Mouse (Mus musculus) limb, embryonic 15.5 days (tissue): ENCODE data around the gene Clca1. TPM values are rescaled to one million over a fixed set of nuclear protein-coding genes. Genes with fewer than 3 reads are reported as not detected.
"Not testable (repeated sequence)": the region's sequence is repeated elsewhere in the genome, so short reads cannot be mapped to it uniquely, and the experiment has no call there.

Source experiments
- ATAC-seq: fragments of 200-750 bp; cut with Nextera tagmentation; 2 replicates; pipeline ENCODE4 v1.8.0; 2017; ENCODE audit warnings: low read depth, moderate TSS enrichment; ENCODE audit not compliant: insufficient number of reproducible peaks, low FRiP score, low TSS enrichment
- H3K27ac ChIP-seq: fragments of 300-500 bp; sonication (generic); 2 replicates; pipeline ENCODE4 v1.5.1; 2015; ENCODE audit warnings: moderate library complexity, mild to moderate bottlenecking, inconsistent platforms
- H3K27me3 ChIP-seq: fragments of 300-500 bp; sonication (generic); 2 replicates; pipeline ENCODE4 v1.6.1; 2015; ENCODE audit warnings: inconsistent platforms
- H3K36me3 ChIP-seq: fragments of 300-500 bp; sonication (generic); 2 replicates; pipeline ENCODE4 v1.6.1; 2015; ENCODE audit warnings: inconsistent platforms
- H3K4me1 ChIP-seq: fragments of 300-500 bp; sonication (generic); 2 replicates; pipeline ENCODE4 v1.6.1; 2015; ENCODE audit warnings: inconsistent platforms
- H3K4me2 ChIP-seq: fragments of 300-500 bp; sonication (generic); 2 replicates; pipeline ENCODE4 v1.6.1; 2015; ENCODE audit warnings: mild to moderate bottlenecking, inconsistent platforms
- H3K4me3 ChIP-seq: fragments of 300-500 bp; sonication (generic); 2 replicates; pipeline ENCODE4 v1.5.1; 2015; ENCODE audit warnings: mild to moderate bottlenecking, inconsistent platforms
- H3K9ac ChIP-seq: fragments of 300-500 bp; sonication (generic); 2 replicates; pipeline ENCODE4 v1.6.1; 2015; ENCODE audit warnings: inconsistent platforms
- H3K9me3 ChIP-seq: fragments of 300-500 bp; sonication (generic); 2 replicates; pipeline ENCODE4 v1.6.1; 2016; ENCODE audit warnings: inconsistent platforms
- WGBS: fragments of 180-500 bp; shearing (Covaris S2); methylation state at CpG from one replicate; pipeline ENCODE4 v1.1.7; 2015; 5-methylcytosine and 5-hydroxymethylcytosine counted together
- polyA plus RNA-seq: library from polyadenylated mRNA; unstranded; fragments of >200 nt; fragmentation: Nextera tagmentation; extraction: Ambion mirVana; gene quantifications from 2 replicates; pipeline ENCODE4 v1.2.1, GENCODE M21; 2015

Gene Clca1
- polyA plus RNA-seq = 0.33 TPM in 1 of 2 replicates, not detected in the other

DNA sequence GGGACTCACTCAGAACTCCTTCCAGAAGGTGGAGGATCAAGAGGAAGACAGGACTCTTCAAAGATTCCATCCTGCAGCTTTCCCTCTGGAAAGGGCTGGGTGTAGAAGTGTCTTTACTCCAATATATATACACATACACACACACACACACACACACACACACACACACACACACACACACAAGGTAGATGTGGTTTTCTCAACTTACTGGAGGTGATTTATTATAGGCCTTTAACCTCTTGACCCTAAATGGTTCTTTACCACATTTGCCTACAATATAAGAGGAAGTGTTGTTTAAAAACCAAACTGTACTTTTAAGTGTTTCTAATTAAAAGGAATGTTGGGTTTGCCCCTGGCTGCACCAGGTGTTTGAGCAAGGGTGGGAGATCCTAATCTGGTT, at the start of gene Clca1:
Gene Clca1 (minus strand): TSS at position 101 of the 400 bp plus-strand sequence.
- Histone ChIP-seq H3K9me3 (no peaks in the 10 kb centered on the region), H3K27ac (no peak within 1 kb of the TSS), H3K9ac (no peak within 1 kb of the TSS), H3K4me3 (no peak within 1 kb of the TSS), H3K4me2 (no peak within 1 kb of the TSS), H3K4me1 (no peaks in the 10 kb centered on the region), H3K27me3 (no peaks in the 10 kb centered on the region), H3K36me3 (no peaks in the 10 kb centered on the region)
- ATAC-seq = no peak

DNA sequence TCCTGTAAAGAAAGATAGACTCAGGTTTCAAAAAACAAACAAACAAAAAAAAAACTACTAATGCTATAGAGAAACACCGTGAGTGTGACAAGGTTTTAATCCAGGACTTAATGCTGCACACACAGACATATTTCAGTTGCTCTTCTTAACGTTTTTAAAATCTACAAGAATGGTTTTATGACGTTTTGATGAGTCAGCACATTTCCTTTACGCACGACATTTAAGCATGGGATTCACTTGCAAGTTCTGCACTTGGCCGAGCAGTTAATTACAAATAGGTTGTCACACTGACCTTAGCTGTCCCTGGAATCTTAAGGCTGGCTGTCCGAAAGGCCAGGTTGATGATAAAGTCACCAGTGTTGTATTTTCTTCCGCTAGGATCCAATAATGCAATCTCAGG, 48.3 kb upstream of the Clca1 start:
- no peak for ATAC-seq
- H3K4me1 ChIP-seq = no peaks in the 10 kb centered on the region
- no peak overlapping the region for H3K4me3 ChIP-seq
- H3K27me3 ChIP-seq = no peaks in the 10 kb centered on the region
- no peaks in the 10 kb centered on the region for H3K9me3 ChIP-seq
- no peak overlapping the region for H3K27ac ChIP-seq
- no peaks in the 10 kb centered on the region for H3K36me3 ChIP-seq
- WGBS = 76% methylated on average over 8 of the region's 8 CpGs
- no peak overlapping the region for H3K9ac ChIP-seq
- no peak overlapping the region for H3K4me2 ChIP-seq

DNA sequence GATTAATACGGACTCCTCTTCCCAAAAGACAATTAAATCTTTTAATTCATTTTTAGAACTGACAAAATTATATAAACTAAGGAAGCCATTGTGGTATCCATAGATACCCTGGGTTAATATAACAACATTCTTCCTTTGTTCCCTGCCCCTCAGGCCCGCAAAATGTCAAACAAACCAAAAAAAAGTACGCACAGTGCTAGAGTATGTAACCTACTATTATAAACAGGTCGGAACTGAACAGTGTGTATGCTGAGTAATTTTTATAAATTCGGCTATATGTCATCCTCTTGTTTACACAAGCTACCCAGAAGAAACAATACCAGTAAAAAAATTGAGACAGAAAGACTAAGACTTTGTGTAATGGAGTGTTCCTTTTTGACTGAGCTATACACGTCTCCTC, 45.8 kb upstream of the Clca1 start:
- Histone ChIP-seq H3K27ac (no peak overlapping the region), H3K4me2 (no peak overlapping the region), H3K4me1 (no peaks in the 10 kb centered on the region), H3K36me3 (no peaks in the 10 kb centered on the region), H3K27me3 (no peaks in the 10 kb centered on the region), H3K9me3 (no peaks in the 10 kb centered on the region), H3K4me3 (no peak overlapping the region), H3K9ac (no peak overlapping the region)
- ATAC-seq = no peak
- WGBS = 87% methylated on average over 6 of the region's 6 CpGs

DNA sequence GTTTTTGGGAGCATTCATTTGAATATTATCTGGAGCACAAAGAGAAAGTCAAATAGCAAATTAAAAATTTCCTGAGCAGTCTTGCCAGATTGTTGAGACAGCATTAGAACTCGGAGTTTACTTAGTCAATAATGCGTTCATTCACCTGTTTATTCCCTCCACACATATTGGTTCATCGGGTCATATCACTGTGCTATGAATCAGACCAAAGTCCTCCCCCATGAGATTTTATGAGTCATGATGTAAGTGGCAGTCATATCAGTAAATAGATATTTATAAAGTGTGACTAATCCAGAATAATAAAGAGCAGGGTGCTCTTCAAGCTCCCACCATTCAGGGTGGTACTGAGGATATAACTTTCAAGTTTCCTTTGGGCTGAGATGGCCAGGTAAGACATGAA, 39.8 kb upstream of the Clca1 start:
- no peak overlapping the region for H3K4me3 ChIP-seq
- no peaks in the 10 kb centered on the region for H3K27me3 ChIP-seq
- no peak overlapping the region for H3K4me2 ChIP-seq
- WGBS = 93% methylated on average over 3 of the region's 3 CpGs
- no peaks in the 10 kb centered on the region for H3K9me3 ChIP-seq
- H3K27ac ChIP-seq = no peak overlapping the region
- no peak for ATAC-seq
- H3K4me1 ChIP-seq = no peaks in the 10 kb centered on the region
- no peaks in the 10 kb centered on the region for H3K36me3 ChIP-seq
- no peak overlapping the region for H3K9ac ChIP-seq

DNA sequence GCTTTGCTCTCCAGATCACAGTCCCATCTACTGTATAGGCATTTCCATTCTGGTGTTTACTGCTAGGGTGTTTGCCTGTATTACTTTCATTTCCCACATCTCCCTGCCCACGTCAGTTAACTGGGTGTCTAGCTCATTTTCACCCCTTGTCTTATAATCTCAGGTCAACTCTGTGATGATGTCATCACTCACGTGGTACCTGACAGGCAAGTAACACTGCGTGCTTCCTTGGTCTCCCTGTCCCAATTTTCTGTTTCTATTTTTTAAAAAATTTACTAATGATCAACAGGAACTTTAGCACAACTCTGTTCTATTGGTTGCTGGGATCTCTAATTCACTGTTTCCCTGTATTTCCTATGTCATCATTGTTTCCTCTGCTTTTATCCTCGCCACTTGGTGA, 36.4 kb upstream of the Clca1 start:
- no peaks in the 10 kb centered on the region for H3K27me3 ChIP-seq
- no peaks in the 10 kb centered on the region for H3K36me3 ChIP-seq
- H3K9me3 ChIP-seq = no peaks in the 10 kb centered on the region
- ATAC-seq = no peak
- no peak overlapping the region for H3K4me2 ChIP-seq
- H3K4me3 ChIP-seq = no peak overlapping the region
- H3K27ac ChIP-seq = no peak overlapping the region
- no peaks in the 10 kb centered on the region for H3K4me1 ChIP-seq
- H3K9ac ChIP-seq = no peak overlapping the region
- 79% methylated on average over 4 of the region's 4 CpGs for WGBS

DNA sequence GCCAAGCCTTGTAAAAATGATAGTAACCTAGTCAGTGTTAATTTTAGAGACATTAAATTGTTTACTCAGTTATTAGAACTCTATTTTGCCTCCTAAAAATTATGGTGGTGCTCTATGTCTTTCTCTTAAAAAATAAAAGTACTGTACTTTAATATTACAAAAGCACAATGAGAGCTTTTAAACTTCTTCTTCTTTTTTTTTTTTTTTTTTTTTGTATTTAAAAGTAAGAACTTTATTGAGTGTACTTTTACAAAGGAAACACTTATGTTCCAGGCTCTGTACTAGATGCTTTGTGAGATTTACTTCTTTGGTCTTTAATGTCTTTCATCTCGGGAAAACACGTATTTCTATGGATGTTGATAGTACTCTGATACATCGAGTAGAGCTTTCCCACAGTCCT, 22.6 kb upstream of the Clca1 start:
- ATAC-seq, H3K27ac ChIP-seq, H3K9ac ChIP-seq, H3K27me3 ChIP-seq, H3K9me3 ChIP-seq, H3K36me3 ChIP-seq, H3K4me2 ChIP-seq, H3K4me1 ChIP-seq, H3K4me3 ChIP-seq: not testable (repeated sequence)
- WGBS = 90% methylated on average over 3 of the region's 3 CpGs

DNA sequence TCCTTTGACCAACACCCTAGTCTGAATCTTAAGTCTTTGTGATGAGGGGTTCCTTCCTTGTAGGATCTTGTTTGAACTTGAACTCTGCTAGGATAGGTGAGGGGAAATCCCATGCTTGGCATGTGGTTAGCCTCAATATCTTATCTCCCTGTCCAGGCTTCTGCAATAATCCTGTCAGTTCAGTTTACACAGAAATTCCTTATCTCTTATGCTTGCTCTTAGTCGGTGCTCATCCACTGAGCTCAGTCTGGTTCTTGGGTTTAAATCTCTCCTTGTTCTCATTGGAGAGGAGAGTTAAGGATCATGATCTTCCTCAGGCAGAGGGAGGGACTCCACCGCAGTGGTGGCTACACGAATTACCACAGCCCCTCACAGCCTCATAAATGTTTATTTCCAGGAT, 17.2 kb upstream of the Clca1 start:
- H3K4me2 ChIP-seq = no peak overlapping the region
- WGBS = 60% methylated on average over 3 of the region's 3 CpGs
- no peaks in the 10 kb centered on the region for H3K36me3 ChIP-seq

DNA sequence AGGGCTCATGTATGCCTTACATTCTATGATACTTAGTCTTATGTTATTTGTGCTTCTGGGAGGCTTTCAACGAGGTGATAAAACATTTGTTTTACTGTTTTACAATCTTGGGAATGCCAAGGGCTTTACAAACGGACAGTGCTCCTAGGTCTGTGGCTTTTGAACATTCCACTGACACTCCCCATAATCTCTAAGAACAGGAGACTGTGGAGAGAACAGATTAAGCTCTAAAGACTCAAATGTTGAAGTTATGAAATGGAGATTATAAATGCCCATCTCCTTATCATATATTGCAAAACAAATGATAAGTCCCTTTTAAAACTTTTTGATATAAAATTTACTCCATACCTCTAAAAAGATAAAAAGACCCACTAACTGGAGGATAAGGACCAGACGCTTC, 6.2 kb upstream of the Clca1 start:
- Histone ChIP-seq H3K36me3 (no peaks in the 10 kb centered on the region), H3K4me1 (no peaks in the 10 kb centered on the region), H3K9me3 (no peaks in the 10 kb centered on the region), H3K4me2 (no peak overlapping the region), H3K4me3 (no peak overlapping the region), H3K27me3 (no peaks in the 10 kb centered on the region), H3K9ac (no peak overlapping the region), H3K27ac (no peak overlapping the region)
- 40% methylated on average over 3 of the region's 3 CpGs for WGBS
- no peak for ATAC-seq

More for the DNA sequence above, 17.2 kb upstream of the Clca1 start:
- H3K4me3 ChIP-seq = no peak overlapping the region
- no peak for ATAC-seq
- H3K4me1 ChIP-seq = no peaks in the 10 kb centered on the region
- H3K9ac ChIP-seq = no peak overlapping the region
- no peaks in the 10 kb centered on the region for H3K9me3 ChIP-seq
- no peaks in the 10 kb centered on the region for H3K27me3 ChIP-seq
- H3K27ac ChIP-seq = no peak overlapping the region

DNA sequence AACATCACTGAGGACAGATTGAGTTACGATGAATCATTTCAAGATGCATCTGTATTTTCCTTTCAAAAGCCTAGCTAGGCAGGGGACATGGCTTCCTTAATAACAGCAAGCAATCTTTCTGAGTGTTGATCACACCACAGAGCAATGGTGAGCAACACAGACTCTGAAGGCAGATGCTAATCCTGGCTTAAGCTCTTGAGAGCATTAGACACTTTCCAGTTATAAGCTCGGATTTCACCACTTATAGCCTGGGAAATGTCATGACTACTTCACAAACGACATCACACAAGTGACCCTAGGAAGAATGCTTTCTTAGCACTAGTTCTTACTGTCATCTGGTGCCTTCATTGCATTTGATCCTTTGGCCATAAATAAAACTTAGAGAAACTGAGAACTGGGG, 4.5 kb downstream of the Clca1 start:
- Histone ChIP-seq H3K27ac (no peak overlapping the region), H3K36me3 (no peaks in the 10 kb centered on the region), H3K27me3 (no peaks in the 10 kb centered on the region), H3K9ac (no peak overlapping the region), H3K4me2 (no peak overlapping the region), H3K4me3 (no peak overlapping the region), H3K9me3 (no peaks in the 10 kb centered on the region), H3K4me1 (no peaks in the 10 kb centered on the region)
- 59% methylated on average over 3 of the region's 3 CpGs for whole genome bisulfite sequencing
- ATAC-seq = no peak

DNA sequence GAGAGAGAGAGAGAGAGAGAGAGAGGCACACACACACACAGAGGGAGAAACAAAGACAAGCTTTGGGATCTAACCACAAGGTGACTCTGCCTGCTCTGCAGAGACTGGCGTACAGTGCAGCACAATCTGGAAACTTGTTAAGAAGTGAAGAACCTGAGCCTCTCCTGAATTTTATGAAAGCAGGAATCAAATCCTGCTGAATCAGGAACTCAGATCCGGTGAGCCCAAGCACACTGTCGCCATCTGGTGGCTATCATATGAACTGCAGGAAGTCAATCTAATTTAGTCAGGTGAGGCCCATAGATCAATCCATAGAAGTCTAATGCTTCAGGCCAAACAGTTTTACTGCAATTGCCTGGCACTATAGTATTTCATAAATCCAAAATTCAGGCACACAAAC, 5.8 kb downstream of the Clca1 start:
- Histone ChIP-seq H3K4me2 (no peak overlapping the region), H3K9me3 (no peaks in the 10 kb centered on the region), H3K4me1 (no peaks in the 10 kb centered on the region), H3K27me3 (no peaks in the 10 kb centered on the region), H3K4me3 (no peak overlapping the region), H3K27ac (no peak overlapping the region), H3K9ac (no peak overlapping the region), H3K36me3 (no peaks in the 10 kb centered on the region)
- 26% methylated on average over 3 of the region's 3 CpGs for WGBS
- ATAC-seq = no peak

DNA sequence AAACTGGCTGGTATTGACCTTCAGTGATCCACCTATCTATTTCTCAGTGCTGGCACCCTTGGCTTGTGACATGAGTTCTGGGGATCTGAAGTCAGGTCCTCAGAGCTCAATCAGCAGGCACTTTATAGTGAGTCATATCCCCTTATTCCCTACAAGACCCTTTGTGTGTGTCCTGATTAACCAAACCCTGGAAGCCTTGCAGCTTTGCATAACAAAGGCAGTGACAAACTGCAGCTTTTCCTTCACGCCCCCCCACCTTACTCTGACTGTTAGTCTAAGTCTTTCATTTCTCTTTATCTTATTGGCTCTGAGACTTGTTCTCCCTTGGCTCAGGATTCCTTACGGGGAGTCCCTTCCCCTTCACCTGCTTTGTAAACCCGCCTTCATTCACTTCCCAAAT, 14.8 kb downstream of the Clca1 start:
- Histone ChIP-seq H3K27ac (no peak overlapping the region), H3K9me3 (no peaks in the 10 kb centered on the region), H3K4me1 (no peaks in the 10 kb centered on the region), H3K4me3 (no peak overlapping the region), H3K36me3 (no peaks in the 10 kb centered on the region), H3K4me2 (no peak overlapping the region), H3K27me3 (no peaks in the 10 kb centered on the region), H3K9ac (no peak overlapping the region)
- 73% methylated on average over 3 of the region's 3 CpGs for whole genome bisulfite sequencing
- no peak for ATAC-seq

DNA sequence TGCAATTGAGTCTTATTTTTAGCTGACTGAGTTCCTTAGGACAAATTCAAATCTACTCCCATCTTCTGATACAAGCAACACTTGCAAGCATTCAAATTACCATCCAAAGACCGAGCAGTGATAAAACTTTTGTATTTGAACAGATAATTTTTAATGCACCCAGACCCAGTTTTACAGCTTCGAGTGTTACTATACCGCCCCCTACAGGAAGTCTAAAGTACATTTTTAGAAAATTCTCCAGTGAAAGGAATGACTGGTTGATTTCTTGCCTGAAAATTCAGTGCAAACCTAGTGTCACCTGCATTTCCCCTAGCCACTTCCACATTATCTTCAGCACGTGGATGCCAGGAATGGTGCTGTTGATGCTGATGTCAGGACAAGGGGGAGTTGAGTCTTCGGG, 28.2 kb downstream of the Clca1 start:
- H3K36me3 ChIP-seq = no peaks in the 10 kb centered on the region
- no peak for ATAC-seq
- no peak overlapping the region for H3K4me2 ChIP-seq
- no peak overlapping the region for H3K4me3 ChIP-seq
- H3K9ac ChIP-seq = no peak overlapping the region
- no peak overlapping the region for H3K27ac ChIP-seq
- no peaks in the 10 kb centered on the region for H3K4me1 ChIP-seq
- H3K27me3 ChIP-seq = no peaks in the 10 kb centered on the region
- no peaks in the 10 kb centered on the region for H3K9me3 ChIP-seq
- 35% methylated on average over 5 of the region's 5 CpGs for WGBS

DNA sequence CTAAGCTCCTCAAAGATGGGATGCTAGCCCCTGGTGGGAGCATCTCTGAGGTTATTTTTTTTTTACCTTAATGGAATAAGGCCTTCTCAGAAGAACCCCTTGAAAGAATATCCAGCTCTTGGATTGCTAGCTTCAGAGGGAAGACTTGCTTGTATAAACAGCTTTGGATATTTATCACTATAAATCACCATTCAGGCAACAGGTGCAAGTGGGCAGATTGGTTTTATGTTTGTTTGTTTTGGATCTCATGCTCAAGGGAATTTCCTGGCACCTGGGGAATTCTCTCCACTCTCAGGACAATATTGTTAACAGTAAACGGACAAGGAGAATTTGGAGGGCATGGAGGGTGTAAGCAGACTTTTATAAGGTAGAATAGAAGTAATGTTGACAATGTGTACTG, 31.7 kb downstream of the Clca1 start:
- no peak overlapping the region for H3K27ac ChIP-seq
- H3K9ac ChIP-seq = no peak overlapping the region
- no peak for ATAC-seq
- H3K4me1 ChIP-seq = no peaks in the 10 kb centered on the region
- no peaks in the 10 kb centered on the region for H3K36me3 ChIP-seq
- H3K27me3 ChIP-seq = no peaks in the 10 kb centered on the region
- H3K4me2 ChIP-seq = no peak overlapping the region
- no peaks in the 10 kb centered on the region for H3K9me3 ChIP-seq
- 52% methylated on average over 1 of the region's 1 CpGs for WGBS
- no peak overlapping the region for H3K4me3 ChIP-seq
